Mouse (Mus musculus) hindbrain, embryonic 14.5 days (tissue): Measurements from ENCODE around the gene Ptchd1. TPM values are rescaled to one million over a fixed set of nuclear protein-coding genes. Genes with fewer than 3 reads are reported as not detected.

Experiments used
- ATAC-seq: fragments of 200-750 bp; cut with Nextera tagmentation; 2 replicates; pipeline ENCODE4 v1.8.0; 2017; ENCODE audit warnings: moderate number of reproducible peaks, mild to moderate bottlenecking, moderate TSS enrichment, moderate library complexity; ENCODE audit not compliant: low FRiP score
- DNase-seq: peaks from one replicate; pipeline ENCODE4 v3.0.0-alpha.2; 2015; ENCODE audit warnings: low spot score
- H3K27ac ChIP-seq: fragments of 300-500 bp; sonication (generic); 2 replicates; pipeline ENCODE4 v1.5.1; 2014; ENCODE audit warnings: mild to moderate bottlenecking, moderate library complexity
- H3K27me3 ChIP-seq: fragments of 300-500 bp; sonication (generic); 2 replicates; pipeline ENCODE4 v1.6.1; 2014; ENCODE audit warnings: mild to moderate bottlenecking, low read length, mixed read lengths; ENCODE audit not compliant: control insufficient read depth, insufficient read depth
- H3K36me3 ChIP-seq: fragments of 300-500 bp; sonication (generic); replicated peaks from 2 replicates; pipeline ENCODE4 v1.6.1; 2014; ENCODE audit not compliant: control insufficient read depth, insufficient read depth
- H3K4me1 ChIP-seq: fragments of 300-500 bp; sonication (generic); replicated peaks from 2 replicates; pipeline ENCODE4 v1.6.1; 2014; ENCODE audit warnings: antibody characterized with exemption, low read length, mixed read lengths; ENCODE audit not compliant: control insufficient read depth, insufficient read depth
- H3K4me2 ChIP-seq: fragments of 300-500 bp; sonication (generic); replicated peaks from 2 replicates; pipeline ENCODE4 v1.6.1; 2014; ENCODE audit warnings: mild to moderate bottlenecking, moderate library complexity
- H3K4me3 ChIP-seq: fragments of 300-500 bp; sonication (generic); replicated peaks from 2 replicates; pipeline ENCODE4 v1.5.1; 2014; ENCODE audit warnings: mild to moderate bottlenecking, low read length
- H3K9ac ChIP-seq: fragments of 300-500 bp; sonication (generic); 2 replicates; pipeline ENCODE4 v1.6.1; 2014
- H3K9me3 ChIP-seq: fragments of 300-500 bp; sonication (generic); 2 replicates; pipeline ENCODE4 v1.6.1; 2016; ENCODE audit warnings: low read length; ENCODE audit not compliant: control insufficient read depth
- WGBS: fragments of 180-500 bp; shearing (Covaris S2); extraction: QIAGEN DNeasy Blood & Tissue Kit; methylation state at CpG from one replicate; pipeline ENCODE4 v1.1.7; 2014; 5-methylcytosine and 5-hydroxymethylcytosine counted together
- polyA plus RNA-seq: library from polyadenylated mRNA; unstranded; fragments of >200 nt; fragmentation: Nextera tagmentation; extraction: Ambion mirVana; gene quantifications from 2 replicates; pipeline ENCODE4 v1.2.1, GENCODE M21; 2014

Ptchd1 gene
- polyA plus RNA-seq: 12.0 and 17.8 TPM in 2 replicates

DNA sequence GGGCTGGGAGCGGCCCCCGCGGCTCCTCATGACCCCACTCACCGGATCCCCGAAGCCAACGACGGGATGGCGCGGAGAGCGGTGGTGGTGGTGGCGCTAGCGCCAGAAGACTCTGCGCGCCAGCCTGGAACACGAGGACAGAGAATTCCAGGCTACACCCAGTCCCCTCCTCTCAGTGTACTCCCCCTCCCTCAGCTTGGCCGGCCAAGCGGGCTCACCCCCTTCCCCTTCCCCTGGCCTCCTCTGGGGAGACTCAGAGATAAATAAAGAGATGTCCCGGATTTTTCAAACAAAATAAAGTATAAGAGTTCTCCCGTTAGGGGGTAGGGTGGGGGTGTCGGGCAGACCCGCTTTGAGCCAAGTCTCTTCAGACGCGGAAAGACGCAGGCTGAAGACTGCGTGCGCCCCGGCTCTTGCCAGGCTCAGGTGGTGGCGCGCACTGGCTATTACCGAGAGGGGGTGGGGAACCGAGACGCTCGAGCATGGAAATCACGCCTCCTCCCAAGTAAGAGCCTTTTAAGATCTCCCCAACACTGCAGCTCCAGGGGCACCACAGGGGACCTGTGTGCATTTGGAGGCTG, at the start of gene Ptchd1:
Gene Ptchd1, minus strand, starts transcription at position 114 of the 581 bp plus-strand sequence.
- peak within 1 kb of the TSS; percentile 57 for H3K4me3 ChIP-seq
- H3K9me3 ChIP-seq: no peaks in the 10 kb centered on the region
- no peaks in the 10 kb centered on the region for H3K27me3 ChIP-seq
- ATAC-seq (peak; percentile 85), DNase-seq (peak; percentile 41)
- peak within 1 kb of the TSS; percentile 82 for H3K27ac ChIP-seq
- peak within 1 kb of the TSS; percentile 68 for H3K4me2 ChIP-seq
- H3K9ac ChIP-seq: peak within 1 kb of the TSS; percentile 63
- H3K36me3 ChIP-seq: no peaks in the 10 kb centered on the region
- H3K4me1 ChIP-seq: no peaks in the 10 kb centered on the region
- WGBS: 27% methylated on average over 33 of the region's 34 CpGs

DNA sequence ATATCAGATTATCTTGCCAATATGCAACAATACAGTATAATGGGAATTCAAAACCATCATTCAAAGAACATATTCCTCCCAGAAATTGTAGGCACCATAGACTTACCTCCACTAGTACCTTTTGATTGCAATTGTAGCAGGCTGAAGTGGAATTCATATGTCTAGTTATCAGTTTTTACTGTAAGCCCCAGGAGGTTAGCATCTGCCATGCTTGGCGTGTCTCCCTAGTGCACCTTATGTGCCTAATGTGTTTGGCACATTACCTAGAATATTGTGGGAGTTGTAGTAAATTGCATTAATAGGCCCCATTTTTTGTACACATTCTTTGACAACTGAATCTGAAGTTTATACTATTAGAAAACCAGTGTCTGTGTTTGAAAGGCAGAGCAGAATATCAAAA, 34.4 kb upstream of the Ptchd1 start:
- Histone ChIP-seq H3K9ac (no peak overlapping the region), H3K27me3 (no peaks in the 10 kb centered on the region), H3K27ac (no peak overlapping the region), H3K9me3 (no peaks in the 10 kb centered on the region), H3K36me3 (no peaks in the 10 kb centered on the region), H3K4me2 (no peak overlapping the region), H3K4me3 (no peak overlapping the region), H3K4me1 (no peaks in the 10 kb centered on the region)
- DNase-seq: no peak
- no peak for ATAC-seq
- WGBS: 75% methylated on average over 1 of the region's 1 CpGs

DNA sequence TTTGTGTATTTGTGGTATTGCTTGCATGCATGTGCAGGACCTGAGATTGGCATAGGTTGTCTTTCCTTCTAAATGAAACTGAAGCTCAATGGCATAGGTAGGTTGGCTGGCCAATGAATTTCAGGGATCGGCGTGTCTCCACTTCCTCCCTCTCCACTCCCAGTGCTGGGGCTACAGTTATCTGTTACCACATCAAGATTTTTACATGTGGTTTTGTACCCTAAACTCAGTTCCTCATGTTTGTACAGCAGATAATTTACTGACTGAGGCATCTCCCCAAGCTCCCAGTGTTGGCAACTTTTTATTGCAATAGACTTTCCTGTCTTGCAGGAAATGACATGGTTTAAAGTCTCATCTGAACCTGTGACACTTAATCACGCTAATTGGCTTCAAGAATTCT, 22.4 kb upstream of the Ptchd1 start:
- Histone ChIP-seq H3K27me3 (no peaks in the 10 kb centered on the region), H3K4me2 (no peak overlapping the region), H3K27ac (no peak overlapping the region), H3K4me3 (no peak overlapping the region), H3K9ac (no peak overlapping the region), H3K9me3 (no peaks in the 10 kb centered on the region), H3K4me1 (no peaks in the 10 kb centered on the region), H3K36me3 (no peaks in the 10 kb centered on the region)
- DNase-seq (no peak), ATAC-seq (no peak)
- 82% methylated on average over 3 of the region's 3 CpGs for WGBS

DNA sequence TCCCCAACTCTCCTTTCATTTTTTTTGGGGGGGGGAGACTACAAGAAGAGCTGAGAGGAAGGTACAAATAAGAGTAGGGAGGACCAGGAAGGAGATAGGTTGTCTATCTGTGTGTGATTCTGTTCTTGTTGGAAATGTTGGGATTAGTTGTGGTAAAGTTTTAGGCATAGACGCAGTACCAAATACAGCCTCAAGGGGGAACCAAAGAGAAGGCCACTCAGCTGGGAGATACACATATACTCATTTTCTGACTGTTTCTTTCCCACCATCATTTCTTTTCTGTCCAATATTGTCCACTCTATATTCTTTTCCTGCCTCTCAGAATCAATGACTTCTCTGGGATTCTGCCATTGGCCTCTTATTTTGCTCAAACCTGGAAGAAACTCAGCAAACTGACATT, 20.4 kb upstream of the Ptchd1 start:
- no peaks in the 10 kb centered on the region for H3K27me3 ChIP-seq
- H3K36me3 ChIP-seq: no peaks in the 10 kb centered on the region
- 13% methylated on average over 1 of the region's 1 CpGs for WGBS
- H3K4me3 ChIP-seq: no peak overlapping the region
- H3K9me3 ChIP-seq: no peaks in the 10 kb centered on the region
- ATAC-seq (no peak), DNase-seq (peak; percentile 38)
- no peak overlapping the region for H3K9ac ChIP-seq
- no peak overlapping the region for H3K4me2 ChIP-seq
- no peaks in the 10 kb centered on the region for H3K4me1 ChIP-seq
- no peak overlapping the region for H3K27ac ChIP-seq

DNA sequence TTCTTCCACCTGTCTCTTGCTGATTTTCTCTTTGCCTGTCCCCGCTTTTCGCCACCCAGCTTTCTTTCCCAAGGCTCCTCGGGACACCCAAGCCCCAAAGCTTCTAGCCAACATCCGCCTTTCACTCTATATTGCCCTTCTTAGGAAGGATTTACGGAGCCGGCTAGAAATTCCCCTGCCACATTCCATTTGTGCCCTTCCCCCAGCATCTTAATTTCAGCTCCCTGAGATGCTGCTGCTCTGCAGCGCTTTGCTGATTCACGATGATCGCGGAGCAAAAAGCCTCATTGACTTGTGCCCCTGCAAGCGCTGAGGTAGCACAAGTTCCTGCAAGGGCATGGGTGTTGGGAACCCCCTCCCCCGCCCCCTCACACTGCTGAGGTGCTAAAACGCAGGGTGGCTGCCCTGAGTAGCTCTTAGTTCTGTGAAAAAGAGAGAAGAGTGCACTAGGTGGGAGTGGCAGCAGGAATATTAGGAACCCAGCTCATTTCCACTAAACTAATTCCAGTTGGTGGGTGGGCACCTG, 2.1 kb upstream of the Ptchd1 start:
- WGBS: 13% methylated on average over 13 of the region's 13 CpGs
- no peaks in the 10 kb centered on the region for H3K4me1 ChIP-seq
- H3K9ac ChIP-seq: 0 out of 2 replicates have a peak overlapping the region, but pooled peaks have one; percentile 3
- no peaks in the 10 kb centered on the region for H3K9me3 ChIP-seq
- no peaks in the 10 kb centered on the region for H3K27me3 ChIP-seq
- ATAC-seq (no peak), DNase-seq (peak; percentile 30)
- no peaks in the 10 kb centered on the region for H3K36me3 ChIP-seq
- peak overlapping the region; percentile 18 for H3K4me3 ChIP-seq
- H3K4me2 ChIP-seq: peak overlapping the region; percentile 68
- H3K27ac ChIP-seq: no peak overlapping the region

DNA sequence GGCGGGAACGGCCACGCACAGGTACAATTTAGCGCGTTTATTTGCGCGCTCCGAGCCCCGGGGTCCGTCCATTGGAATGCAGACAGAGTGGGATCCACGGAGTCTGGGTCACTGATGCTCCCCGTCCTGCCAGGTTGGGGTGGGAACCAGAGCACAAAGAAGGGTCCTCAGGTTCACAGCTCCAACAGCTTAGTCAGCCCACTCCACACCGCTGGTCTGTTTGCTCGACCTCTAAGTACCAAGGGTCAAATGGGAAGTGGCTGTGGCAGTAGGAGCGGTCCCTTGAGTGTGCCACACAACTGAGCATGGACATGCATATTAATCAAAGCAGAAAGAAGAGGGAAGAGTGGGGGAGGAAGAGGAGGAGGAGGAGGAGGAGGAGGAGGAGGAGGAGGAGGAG, 1.3 kb upstream of the Ptchd1 start:
- 21% methylated on average over 14 of the region's 15 CpGs for WGBS
- Histone ChIP-seq H3K9me3 (no peaks in the 10 kb centered on the region), H3K36me3 (no peaks in the 10 kb centered on the region), H3K4me1 (no peaks in the 10 kb centered on the region), H3K9ac (peak overlapping the region; percentile 63), H3K27ac (no peak overlapping the region), H3K4me2 (peak overlapping the region; percentile 68), H3K4me3 (peak overlapping the region; percentile 57), H3K27me3 (no peaks in the 10 kb centered on the region)
- ATAC-seq: peak; percentile 12; the same call in 1 of the 2 replicates
- DNase-seq: no peak

DNA sequence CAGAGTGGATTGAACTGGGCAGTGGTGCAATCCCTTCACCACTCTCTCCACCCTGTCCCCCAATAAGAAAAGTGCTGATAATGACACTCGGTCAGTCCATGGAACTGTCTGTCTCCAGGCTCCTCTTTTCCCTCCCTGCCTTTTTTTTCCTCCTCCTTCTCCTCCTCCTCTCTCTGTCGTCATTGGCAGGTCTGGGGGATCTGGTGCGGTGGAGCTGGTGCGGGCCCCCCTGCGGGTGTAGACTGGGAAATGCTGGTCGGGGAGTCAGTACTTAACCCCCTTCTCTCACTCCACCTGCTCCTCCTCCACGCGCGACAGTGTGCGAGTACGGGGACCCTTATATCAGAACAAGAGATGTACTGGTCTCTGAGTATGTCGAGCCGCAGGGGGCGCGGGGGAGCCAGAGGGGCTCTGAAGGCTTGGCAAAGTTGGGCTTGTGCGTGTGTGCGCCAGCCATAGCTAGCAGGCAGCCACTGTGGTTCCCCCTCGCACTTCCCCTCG, 777 bp upstream of the Ptchd1 start, which contains the start of gene Gm15155:
Gene Gm15155, plus strand, starts transcription at position 401 of the 501 bp plus-strand sequence.
- ATAC-seq: peak; percentile 46
- H3K4me2 ChIP-seq: peak within 1 kb of the TSS; percentile 68
- peak within 1 kb of the TSS; percentile 82 for H3K27ac ChIP-seq

DNA sequence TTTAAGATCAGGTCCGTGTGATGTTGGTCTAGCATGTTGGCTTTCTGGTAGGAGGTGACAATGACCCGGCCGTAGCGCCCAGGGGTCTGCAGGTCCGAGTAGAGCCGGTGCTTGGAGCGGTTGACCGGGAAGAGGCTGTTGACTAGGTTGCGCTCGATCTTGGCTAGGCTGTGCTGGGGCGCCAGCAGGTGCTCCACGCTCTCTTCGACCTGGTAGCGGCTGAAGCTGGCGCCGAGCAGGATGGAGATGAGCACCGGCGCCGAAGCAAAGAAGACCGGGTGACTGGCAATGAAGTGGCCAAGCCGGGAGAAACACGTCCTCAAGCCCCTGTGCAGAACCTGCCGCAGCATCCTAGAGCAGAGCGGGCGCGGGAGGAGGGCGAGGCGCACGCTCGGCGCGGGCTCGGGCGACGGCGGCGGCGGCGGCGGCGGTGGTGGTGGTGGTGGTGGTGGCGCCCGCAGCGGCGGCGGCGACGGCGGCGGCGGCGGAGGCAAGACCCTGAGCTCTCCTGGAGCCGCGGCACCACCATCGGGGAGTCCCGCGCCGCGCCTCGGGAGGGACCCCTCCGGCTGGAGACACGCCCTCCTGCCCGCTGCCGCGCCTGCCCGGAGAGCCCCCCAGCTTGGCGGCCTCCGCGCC, 534 bp downstream of the Ptchd1 start:
- Histone ChIP-seq H3K27ac (peak overlapping the region; percentile 82), H3K27me3 (no peaks in the 10 kb centered on the region), H3K4me3 (peak overlapping the region; percentile 57), H3K4me2 (peak overlapping the region; percentile 68), H3K4me1 (no peaks in the 10 kb centered on the region), H3K9ac (peak overlapping the region; percentile 63), H3K9me3 (no peaks in the 10 kb centered on the region), H3K36me3 (no peaks in the 10 kb centered on the region)
- peak; percentile 25 for DNase-seq
- WGBS: 22% methylated on average over 23 of the region's 69 CpGs
- peak; percentile 77 for ATAC-seq

More for the DNA sequence above, 777 bp upstream of the Ptchd1 start, which contains the start of gene Gm15155:
- Histone ChIP-seq H3K4me1 (no peaks in the 10 kb centered on the region), H3K36me3 (no peaks in the 10 kb centered on the region), H3K9ac (peak within 1 kb of the TSS; percentile 63), H3K27me3 (no peaks in the 10 kb centered on the region), H3K9me3 (no peaks in the 10 kb centered on the region), H3K4me3 (peak within 1 kb of the TSS; percentile 57)
- no peak for DNase-seq
- WGBS: 21% methylated on average over 17 of the region's 19 CpGs

DNA sequence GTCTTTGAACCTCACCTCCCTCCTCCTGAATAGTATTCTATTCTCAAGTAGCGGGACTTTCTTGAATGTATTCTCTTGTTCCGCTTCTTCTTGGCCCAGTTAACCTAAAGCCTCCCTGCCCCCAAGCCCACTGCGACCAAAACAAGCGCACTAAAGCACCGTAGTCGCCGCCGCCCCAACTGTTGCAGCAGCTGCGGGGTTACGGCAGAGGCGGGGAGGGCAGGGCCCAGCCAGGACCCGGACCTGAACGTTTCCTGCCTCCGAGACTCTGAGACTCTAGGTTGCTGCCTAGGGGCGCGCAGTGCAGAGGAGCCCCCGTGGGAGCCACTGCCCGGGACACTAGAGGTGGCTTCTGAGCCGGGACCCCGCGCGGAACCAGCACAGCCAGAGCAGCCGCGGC, 1.1 kb downstream of the Ptchd1 start:
- H3K36me3 ChIP-seq: no peaks in the 10 kb centered on the region
- H3K4me1 ChIP-seq: no peaks in the 10 kb centered on the region
- no peak for ATAC-seq
- DNase-seq: no peak
- WGBS: 15% methylated on average over 24 of the region's 24 CpGs
- H3K27ac ChIP-seq: peak overlapping the region; percentile 82
- peak overlapping the region; percentile 68 for H3K4me2 ChIP-seq
- H3K4me3 ChIP-seq: peak overlapping the region; percentile 57
- H3K9ac ChIP-seq: peak overlapping the region; percentile 63
- no peaks in the 10 kb centered on the region for H3K9me3 ChIP-seq
- no peaks in the 10 kb centered on the region for H3K27me3 ChIP-seq
